Mouse (Mus musculus): ENCODE measurements around the gene Ctxn2.

GRCm38 (mm10) chr2:125154294-125154693 lies 17.8 kb downstream of the Ctxn2 start:
- TF ChIP-seq CTCF (conservative IDR thresholded peaks at IDR 0.05; ENCODE audit: low read length): no peak
- no peak for TF ChIP-seq POU5F1 (IDR thresholded peaks at IDR 0.05; ENCODE audit: borderline replicate concordance, low read length)
- TF ChIP-seq NANOG (IDR thresholded peaks at IDR 0.05; ENCODE audit: borderline replicate concordance, low read length): no peak
